ENCODE assay signal across 8 mouse cellular contexts in genomic region chr7:46795287-46796205, GRCm38 (mm10). TPM values are rescaled to one million over a fixed set of nuclear protein-coding genes. Genes with fewer than 3 reads are reported as not detected.
DNase-seq lines count a peak whose midpoint lies in the region; ATAC-seq lines count a peak whose summit lies in the region.

Gene Hps5, minus strand, starts transcription at chr7:46796064.
Gene Gtf2h1, plus strand, starts transcription at chr7:46796103.

- H3K4me2 ChIP-seq in forebrain, embryonic 11.5 days (ENCODE audit: low read depth, low read length, severe bottlenecking): peak within 1 kb of the TSS; percentile 71
- peak within 1 kb of the TSS; percentile 89 for H3K4me2 ChIP-seq in heart, embryonic 16.5 days (ENCODE audit: low read depth, low read length)
- H3K4me2 ChIP-seq in liver, embryonic 15.5 days: peak within 1 kb of the TSS; percentile 96
- peak within 1 kb of the TSS; percentile 78 for H3K4me2 ChIP-seq in neural tube, embryonic 12.5 days (replicated peaks)

- peak within 1 kb of the TSS; percentile 92 for H3K4me3 ChIP-seq in forebrain, embryonic 11.5 days (ENCODE audit: low read depth, low read length)
- peak within 1 kb of the TSS; percentile 86 for H3K4me3 ChIP-seq in heart, embryonic 16.5 days (ENCODE audit: low read length)
- H3K4me3 ChIP-seq in liver, embryonic 15.5 days (replicated peaks): peak within 1 kb of the TSS; percentile 97
- H3K4me3 ChIP-seq in neural tube, embryonic 12.5 days: peak within 1 kb of the TSS; percentile 97

- peak within 1 kb of the TSS; percentile 96 for H3K9ac ChIP-seq in forebrain, embryonic 11.5 days (ENCODE audit: low read length)
- peak within 1 kb of the TSS; percentile 92 for H3K9ac ChIP-seq in heart, embryonic 16.5 days (ENCODE audit: low read length)
- H3K9ac ChIP-seq in liver, embryonic 15.5 days: peak within 1 kb of the TSS; percentile 77
- peak within 1 kb of the TSS; percentile 81 for H3K9ac ChIP-seq in neural tube, embryonic 12.5 days

- peak; percentile 98 for ATAC-seq in forebrain, embryonic 11.5 days (replicated peaks; ENCODE audit: low FRiP score)
- peak; percentile 96 for ATAC-seq in heart, embryonic 16.5 days (replicated peaks; ENCODE audit: extremely low read depth, insufficient read depth, low FRiP score)
- ATAC-seq in liver, embryonic 15.5 days (ENCODE audit: insufficient read depth): peak; percentile 97
- ATAC-seq in neural tube, embryonic 12.5 days (ENCODE audit: low FRiP score, low read depth): peak; percentile 99

- H3K4me1 ChIP-seq in forebrain, embryonic 11.5 days (replicated peaks; ENCODE audit: control insufficient read depth, insufficient read depth, low read length): peaks cover 7% of the 10 kb centered on the region
- H3K4me1 ChIP-seq in heart, embryonic 16.5 days (ENCODE audit: control insufficient read depth, insufficient read depth, low read length): peaks cover 14% of the 10 kb centered on the region
- peaks cover 36% of the 10 kb centered on the region for H3K4me1 ChIP-seq in liver, embryonic 15.5 days (replicated peaks)
- peaks cover 19% of the 10 kb centered on the region for H3K4me1 ChIP-seq in neural tube, embryonic 12.5 days

- H3K27ac ChIP-seq in forebrain, embryonic 11.5 days (ENCODE audit: low read depth, low read length): peak within 1 kb of the TSS; percentile 77
- H3K27ac ChIP-seq in heart, embryonic 16.5 days (ENCODE audit: low read length): peak within 1 kb of the TSS; percentile 89
- H3K27ac ChIP-seq in liver, embryonic 15.5 days (replicated peaks): peak within 1 kb of the TSS; percentile 86
- H3K27ac ChIP-seq in neural tube, embryonic 12.5 days: no peak within 1 kb of the TSS; the same call in 1 of the 2 replicates

- H3K36me3 ChIP-seq in forebrain, embryonic 11.5 days (ENCODE audit: control insufficient read depth, insufficient read depth, low read length): no peaks in the 10 kb centered on the region; the same call in 1 of the 2 replicates
- peaks cover 5% of the 10 kb centered on the region; the same call in 1 of the 2 replicates for H3K36me3 ChIP-seq in heart, embryonic 16.5 days (ENCODE audit: control insufficient read depth, insufficient read depth)
- peaks cover 19% of the 10 kb centered on the region for H3K36me3 ChIP-seq in liver, embryonic 15.5 days (replicated peaks)
- peaks cover 4% of the 10 kb centered on the region; the same call in 1 of the 2 replicates for H3K36me3 ChIP-seq in neural tube, embryonic 12.5 days

- H3K9me3 ChIP-seq in forebrain, embryonic 11.5 days (ENCODE audit: control insufficient read depth, low read length): no peaks in the 10 kb centered on the region
- no peaks in the 10 kb centered on the region for H3K9me3 ChIP-seq in heart, embryonic 16.5 days (replicated peaks; ENCODE audit: control insufficient read depth, low read length)
- H3K9me3 ChIP-seq in liver, embryonic 15.5 days (replicated peaks): no peaks in the 10 kb centered on the region
- no peaks in the 10 kb centered on the region for H3K9me3 ChIP-seq in neural tube, embryonic 12.5 days

- H3K27me3 ChIP-seq in forebrain, embryonic 11.5 days (ENCODE audit: control insufficient read depth, insufficient read depth, low read length): no peaks in the 10 kb centered on the region
- no peaks in the 10 kb centered on the region for H3K27me3 ChIP-seq in heart, embryonic 16.5 days (ENCODE audit: control insufficient read depth, insufficient read depth, low read length)
- H3K27me3 ChIP-seq in liver, embryonic 15.5 days: no peaks in the 10 kb centered on the region
- no peaks in the 10 kb centered on the region for H3K27me3 ChIP-seq in neural tube, embryonic 12.5 days (replicated peaks)

- DNase-seq in CD8-positive naive resting alpha-beta T cell, adult 2 months (ENCODE audit: low read depth in 2 of 2, low spot score in 2 of 2): peak; percentile 97 to 99
- DNase-seq in c-Kit-positive CD71-negative TER-119-negative erythroid progenitor cells, embryonic 14.5 days (ENCODE audit: low read depth): peak; percentile 97
- DNase-seq in forebrain, embryonic 11.5 days (ENCODE audit: low spot score): peak; percentile 99
- peak; percentile 99 to 100 for DNase-seq in kidney, postnatal 36 days
- peak; percentile 92 for DNase-seq in telencephalon, adult 2 months (ENCODE audit: low read depth, low spot score)

- WGBS in forebrain, embryonic 11.5 days: under 1% methylated on average over 68 of the region's 75 CpGs
- under 1% methylated on average over 75 of the region's 75 CpGs for WGBS in heart, embryonic 16.5 days
- under 1% methylated on average over 75 of the region's 75 CpGs for WGBS in liver, embryonic 15.5 days (ENCODE audit: insufficient replicate concordance)
- under 1% methylated on average over 75 of the region's 75 CpGs for WGBS in neural tube, embryonic 12.5 days

RNA-seq across cellular contexts. Expression of gene Hps5, which starts in this region (rescaled TPM):
- 18.3 and 23.7 TPM in 2 replicates for polyA plus RNA-seq in forebrain, embryonic 11.5 days (2014; fragmentation: Nextera tagmentation; extraction: Ambion mirVana)
- polyA plus RNA-seq in heart, embryonic 16.5 days (2015; fragmentation: Nextera tagmentation; extraction: Ambion mirVana): 10.4 and 13.0 TPM in 2 replicates
- polyA plus RNA-seq in liver, embryonic 15.5 days (2015; fragmentation: Nextera tagmentation; extraction: Ambion mirVana): 6.7 and 7.5 TPM in 2 replicates
- polyA plus RNA-seq in neural tube, embryonic 12.5 days (2016; fragmentation: Nextera tagmentation; extraction: Ambion mirVana): 22.7 and 23.5 TPM in 2 replicates

RNA-seq across cellular contexts. Expression of gene Gtf2h1, which starts in this region (rescaled TPM):
- polyA plus RNA-seq in forebrain, embryonic 11.5 days (2014; fragmentation: Nextera tagmentation; extraction: Ambion mirVana): 53.9 and 56.2 TPM in 2 replicates
- polyA plus RNA-seq in heart, embryonic 16.5 days (2015; fragmentation: Nextera tagmentation; extraction: Ambion mirVana): 32.2 and 33.3 TPM in 2 replicates
- polyA plus RNA-seq in liver, embryonic 15.5 days (2015; fragmentation: Nextera tagmentation; extraction: Ambion mirVana): 25.4 and 26.3 TPM in 2 replicates
- polyA plus RNA-seq in neural tube, embryonic 12.5 days (2016; fragmentation: Nextera tagmentation; extraction: Ambion mirVana): 46.4 and 48.1 TPM in 2 replicates
